Mouse (Mus musculus) heart, embryonic 11.5 days (tissue): Measurements from ENCODE around the gene Akap13. TPM values are rescaled to one million over a fixed set of nuclear protein-coding genes. Genes with fewer than 3 reads are reported as not detected.

Experiments used
- ATAC-seq: fragments of 200-750 bp; cut with Nextera tagmentation; replicated peaks from 2 replicates; pipeline ENCODE4 v1.8.0; 2017; ENCODE audit warnings: moderate library complexity; ENCODE audit not compliant: insufficient number of reproducible peaks, low FRiP score, low TSS enrichment
- H3K27ac ChIP-seq: fragments of 300-500 bp; sonication (generic); 2 replicates; pipeline ENCODE4 v1.5.1; 2014; ENCODE audit warnings: mild to moderate bottlenecking, low read depth, low read length
- H3K27me3 ChIP-seq: fragments of 300-500 bp; sonication (generic); 2 replicates; pipeline ENCODE4 v1.6.1; 2014; ENCODE audit warnings: mild to moderate bottlenecking, low read length, mixed read lengths; ENCODE audit not compliant: control insufficient read depth, insufficient read depth
- H3K36me3 ChIP-seq: fragments of 300-500 bp; sonication (generic); 2 replicates; pipeline ENCODE4 v1.6.1; 2014; ENCODE audit warnings: mild to moderate bottlenecking, low read length, moderate library complexity, mixed read lengths; ENCODE audit not compliant: control insufficient read depth, insufficient read depth
- H3K4me1 ChIP-seq: fragments of 300-500 bp; sonication (generic); 2 replicates; pipeline ENCODE4 v1.6.1; 2014; ENCODE audit warnings: low read length; ENCODE audit not compliant: control insufficient read depth, insufficient read depth
- H3K4me2 ChIP-seq: fragments of 300-500 bp; sonication (generic); 2 replicates; pipeline ENCODE4 v1.6.1; 2014; ENCODE audit warnings: mild to moderate bottlenecking, moderate library complexity
- H3K4me3 ChIP-seq: fragments of 300-500 bp; sonication (generic); 2 replicates; pipeline ENCODE4 v1.5.1; 2014; ENCODE audit warnings: low read depth, low read length
- H3K9ac ChIP-seq: fragments of 300-500 bp; sonication (generic); 2 replicates; pipeline ENCODE4 v1.6.1; 2014; ENCODE audit warnings: mild to moderate bottlenecking, low read depth, low read length, moderate library complexity
- H3K9me3 ChIP-seq: fragments of 300-500 bp; sonication (generic); replicated peaks from 2 replicates; pipeline ENCODE4 v1.6.1; 2016; ENCODE audit warnings: low read length; ENCODE audit not compliant: control insufficient read depth
- WGBS: fragments of 180-500 bp; shearing (Covaris S2); extraction: QIAGEN DNeasy Blood & Tissue Kit; methylation state at CpG from one replicate; pipeline ENCODE4 v1.1.7; 2014; ENCODE audit not compliant: insufficient replicate concordance; 5-methylcytosine and 5-hydroxymethylcytosine counted together
- polyA plus RNA-seq: library from polyadenylated mRNA; unstranded; fragments of >200 nt; fragmentation: Nextera tagmentation; extraction: Ambion mirVana; gene quantifications from 2 replicates; pipeline ENCODE4 v1.2.1, GENCODE M21; 2014

The Akap13 gene
- polyA plus RNA-seq, 1 experiment from 2014 or later = 68.1 TPM

GRCm38 (mm10) chr7:75415882-75416585, 39.3 kb upstream of the Akap13 start:
- Histone ChIP-seq H3K27ac (no peak overlapping the region), H3K36me3 (no peaks in the 10 kb centered on the region), H3K27me3 (no peaks in the 10 kb centered on the region), H3K9ac (no peak overlapping the region), H3K9me3 (no peaks in the 10 kb centered on the region), H3K4me1 (peaks cover 4% of the 10 kb centered on the region; the same call in 1 of the 2 replicates), H3K4me3 (no peak overlapping the region), H3K4me2 (no peak overlapping the region)
- WGBS = 77% methylated on average over 7 of the region's 7 CpGs
- ATAC-seq = no peak

GRCm38 (mm10) chr7:75420927-75421326, 34.4 kb upstream of the Akap13 start:
- no peaks in the 10 kb centered on the region for H3K36me3 ChIP-seq
- no peaks in the 10 kb centered on the region for H3K4me1 ChIP-seq
- H3K4me3 ChIP-seq = no peak overlapping the region
- ATAC-seq = no peak
- no peak overlapping the region for H3K27ac ChIP-seq
- no peaks in the 10 kb centered on the region for H3K27me3 ChIP-seq
- H3K4me2 ChIP-seq = no peak overlapping the region
- no peak overlapping the region for H3K9ac ChIP-seq
- H3K9me3 ChIP-seq = no peaks in the 10 kb centered on the region
- 52% methylated on average over 2 of the region's 2 CpGs for whole genome bisulfite sequencing

- WGBS = 37% methylated on average over 7 of the region's 7 CpGs
- Histone ChIP-seq H3K9ac (no peak overlapping the region), H3K4me1 (no peaks in the 10 kb centered on the region; the same call in 1 of the 2 replicates), H3K27me3 (no peaks in the 10 kb centered on the region), H3K36me3 (no peaks in the 10 kb centered on the region), H3K27ac (no peak overlapping the region), H3K4me3 (no peak overlapping the region), H3K4me2 (no peak overlapping the region), H3K9me3 (no peaks in the 10 kb centered on the region)
- ATAC-seq = no peak
These were observed 31.2 kb upstream of the Akap13 start for GRCm38 (mm10) chr7:75424121-75424520.

GRCm38 (mm10) chr7:75427322-75427721, 28.0 kb upstream of the Akap13 start:
- H3K9me3 ChIP-seq = no peaks in the 10 kb centered on the region
- H3K4me1 ChIP-seq = peaks cover 18% of the 10 kb centered on the region
- no peaks in the 10 kb centered on the region for H3K27me3 ChIP-seq
- no peak overlapping the region for H3K9ac ChIP-seq
- H3K27ac ChIP-seq = no peak overlapping the region
- no peaks in the 10 kb centered on the region for H3K36me3 ChIP-seq
- 74% methylated on average over 4 of the region's 4 CpGs for WGBS
- no peak overlapping the region for H3K4me3 ChIP-seq
- no peak overlapping the region for H3K4me2 ChIP-seq
- ATAC-seq = no peak

GRCm38 (mm10) chr7:75428913-75429312, 26.4 kb upstream of the Akap13 start:
- ATAC-seq = no peak
- Histone ChIP-seq H3K4me1 (peaks cover 19% of the 10 kb centered on the region), H3K9me3 (no peaks in the 10 kb centered on the region), H3K9ac (no peak overlapping the region), H3K36me3 (no peaks in the 10 kb centered on the region), H3K27ac (no peak overlapping the region), H3K4me2 (no peak overlapping the region), H3K4me3 (no peak overlapping the region), H3K27me3 (no peaks in the 10 kb centered on the region)
- WGBS = 65% methylated on average over 4 of the region's 4 CpGs

GRCm38 (mm10) chr7:75430550-75430949, 24.8 kb upstream of the Akap13 start:
- H3K9me3 ChIP-seq = no peaks in the 10 kb centered on the region
- no peak overlapping the region for H3K4me3 ChIP-seq
- ATAC-seq = no peak; the same call in 1 of the 2 replicates
- H3K4me2 ChIP-seq = peak overlapping the region; percentile 27; the same call in 1 of the 2 replicates
- H3K27me3 ChIP-seq = no peaks in the 10 kb centered on the region
- no peak overlapping the region for H3K9ac ChIP-seq
- WGBS = 26% methylated on average over 2 of the region's 2 CpGs
- H3K27ac ChIP-seq = peak overlapping the region; percentile 18
- peaks cover 20% of the 10 kb centered on the region for H3K4me1 ChIP-seq
- H3K36me3 ChIP-seq = no peaks in the 10 kb centered on the region

GRCm38 (mm10) chr7:75431043-75431442, 24.3 kb upstream of the Akap13 start:
- ATAC-seq = 0 out of 2 replicates have a peak, but pooled peaks have one; percentile 61
- H3K9ac ChIP-seq = no peak overlapping the region
- H3K36me3 ChIP-seq = no peaks in the 10 kb centered on the region
- H3K27me3 ChIP-seq = no peaks in the 10 kb centered on the region
- peak overlapping the region; percentile 18 for H3K27ac ChIP-seq
- H3K4me2 ChIP-seq = peak overlapping the region; percentile 27; the same call in 1 of the 2 replicates
- no peak overlapping the region for H3K4me3 ChIP-seq
- 20% methylated on average over 7 of the region's 7 CpGs for WGBS
- peaks cover 20% of the 10 kb centered on the region for H3K4me1 ChIP-seq
- no peaks in the 10 kb centered on the region for H3K9me3 ChIP-seq

- no peak overlapping the region for H3K27ac ChIP-seq
These were observed 23.3 kb upstream of the Akap13 start for GRCm38 (mm10) chr7:75432046-75432445.

More at GRCm38 (mm10) chr7:75432046-75432445, 23.3 kb upstream of the Akap13 start:
- Histone ChIP-seq H3K36me3 (no peaks in the 10 kb centered on the region), H3K4me3 (no peak overlapping the region), H3K27me3 (no peaks in the 10 kb centered on the region), H3K9ac (no peak overlapping the region), H3K9me3 (no peaks in the 10 kb centered on the region), H3K4me1 (peaks cover 20% of the 10 kb centered on the region), H3K4me2 (no peak overlapping the region)
- WGBS = 69% methylated on average over 3 of the region's 3 CpGs
- no peak for ATAC-seq
